Mouse (Mus musculus) left cerebral cortex, postnatal 14 days (tissue): ENCODE measurements around the gene Gm47985. TPM values are rescaled to one million over a fixed set of nuclear protein-coding genes. Genes with fewer than 3 reads are reported as not detected.
"Not testable (repeated sequence)": the region's sequence is repeated elsewhere in the genome, so short reads cannot be mapped to it uniquely, and the experiment has no call there.

Experiments used
- DNase-seq, 2 experiments: peaks; one replicate each; pipeline ENCODE4 v3.0.0; 2021 to 2022; ENCODE audit warnings: low spot score in 2 of 2, mixed read lengths in 1 of 2
- intact Hi-C: fragments of 180-260 bp; cut with DNase I; formaldehyde crosslinking; loops from one replicate; pipeline ENCODE4 v1.15.1; 2025
- long read RNA-seq, 2 experiments: library from polyadenylated mRNA; stranded (forward); transcript quantifications; one replicate each; pipeline ENCODE4 v2.0.0; 2021
- total RNA-seq, 2 experiments: library from RNA; stranded (reverse); gene quantifications; 2 replicates each; pipeline ENCODE4 v1.2.3; 2021

Gene Gm47985
- total RNA-seq, result not detected
- long read RNA-seq, experiment 1, result 0 reads
- long read RNA-seq, experiment 2, result 0 reads

DNA sequence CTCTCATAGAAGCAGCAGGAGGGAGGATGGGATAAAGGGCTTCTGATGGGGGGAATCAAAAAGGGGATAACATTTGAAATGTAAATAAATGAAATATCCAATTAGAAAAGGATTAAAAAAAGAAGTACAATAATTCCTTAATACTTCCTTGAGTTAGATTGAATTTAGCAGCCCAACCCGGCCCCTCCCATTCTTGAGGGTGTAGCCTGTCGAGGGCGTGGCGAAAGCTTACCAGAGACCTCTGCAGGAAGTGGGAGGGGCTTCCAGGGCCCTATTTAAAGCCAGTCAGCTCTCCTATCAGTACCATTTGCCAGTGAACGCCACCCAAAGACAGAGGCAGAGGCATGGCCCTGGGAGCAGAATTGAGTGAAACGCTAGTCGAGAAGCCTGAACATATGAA, at the start of gene Gm47985:
Gene Gm47985, plus strand, starts transcription at position 272 of the 400 bp plus-strand sequence.
- intact Hi-C loops, DNase-seq: not testable (repeated sequence)

DNA sequence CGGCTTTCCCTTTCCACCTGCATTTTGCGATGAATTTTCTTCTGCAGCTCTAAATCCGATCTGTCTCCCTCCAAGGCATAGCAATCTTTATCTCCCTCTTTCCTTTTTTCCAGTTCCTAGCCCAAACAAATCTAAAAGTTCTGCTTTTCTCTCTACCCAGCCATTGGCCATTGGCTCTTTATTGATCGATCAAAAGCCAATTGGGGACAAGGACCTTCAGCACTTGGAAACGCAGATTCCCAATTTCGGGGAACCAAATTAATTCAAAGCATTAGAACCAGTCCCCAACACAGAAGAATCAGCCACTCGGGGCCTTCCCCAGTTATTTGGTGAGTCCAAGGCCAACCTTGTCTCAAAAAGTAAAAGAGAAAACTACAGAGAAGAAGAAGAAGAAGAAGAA, 49.7 kb upstream of the Gm47985 start:
- intact Hi-C loops, result no loop called here
- no peak for DNase-seq

DNA sequence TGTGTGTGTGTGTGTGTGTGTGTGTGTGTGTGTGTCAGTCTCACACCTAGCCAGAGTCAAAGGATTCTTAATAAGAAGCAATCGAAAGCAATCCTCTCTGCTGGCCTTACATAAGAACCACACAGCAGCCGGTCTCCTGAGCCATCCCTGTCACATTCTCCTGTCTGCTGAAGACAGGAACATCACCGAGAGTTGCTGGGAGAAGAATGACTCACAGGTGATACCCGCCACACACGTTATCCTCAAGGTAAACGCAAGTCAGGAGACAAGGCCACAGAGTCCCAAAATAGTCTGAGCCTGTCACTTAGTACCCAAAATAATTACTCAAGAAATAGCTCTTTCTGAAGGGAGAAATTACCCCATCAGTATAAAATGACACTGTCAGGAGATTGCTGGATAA, 43.9 kb upstream of the Gm47985 start:
- intact Hi-C loops, result no loop called here
- peak in 1 of 2 experiments; percentile 13 for DNase-seq

DNA sequence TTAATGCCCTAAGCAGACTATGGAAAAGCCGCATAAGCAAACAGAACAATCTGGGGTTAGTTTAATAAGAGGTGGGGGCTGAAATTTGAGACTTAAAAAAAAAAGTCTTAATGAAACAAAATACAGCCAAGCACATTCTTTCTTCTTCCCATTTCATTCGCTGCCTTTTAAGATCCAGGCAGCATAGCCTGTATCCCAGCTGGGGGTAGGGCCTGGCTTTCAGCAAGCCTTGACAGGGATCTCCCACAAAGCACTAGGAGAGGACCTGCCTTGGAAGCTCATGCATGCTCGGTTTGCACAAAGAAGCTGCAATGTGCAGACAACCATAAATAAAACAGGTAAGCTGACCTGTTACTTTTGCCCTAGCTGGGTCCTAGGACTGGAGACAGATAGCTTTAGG, 41.4 kb upstream of the Gm47985 start:
- intact Hi-C loops, result no loop called here

DNA sequence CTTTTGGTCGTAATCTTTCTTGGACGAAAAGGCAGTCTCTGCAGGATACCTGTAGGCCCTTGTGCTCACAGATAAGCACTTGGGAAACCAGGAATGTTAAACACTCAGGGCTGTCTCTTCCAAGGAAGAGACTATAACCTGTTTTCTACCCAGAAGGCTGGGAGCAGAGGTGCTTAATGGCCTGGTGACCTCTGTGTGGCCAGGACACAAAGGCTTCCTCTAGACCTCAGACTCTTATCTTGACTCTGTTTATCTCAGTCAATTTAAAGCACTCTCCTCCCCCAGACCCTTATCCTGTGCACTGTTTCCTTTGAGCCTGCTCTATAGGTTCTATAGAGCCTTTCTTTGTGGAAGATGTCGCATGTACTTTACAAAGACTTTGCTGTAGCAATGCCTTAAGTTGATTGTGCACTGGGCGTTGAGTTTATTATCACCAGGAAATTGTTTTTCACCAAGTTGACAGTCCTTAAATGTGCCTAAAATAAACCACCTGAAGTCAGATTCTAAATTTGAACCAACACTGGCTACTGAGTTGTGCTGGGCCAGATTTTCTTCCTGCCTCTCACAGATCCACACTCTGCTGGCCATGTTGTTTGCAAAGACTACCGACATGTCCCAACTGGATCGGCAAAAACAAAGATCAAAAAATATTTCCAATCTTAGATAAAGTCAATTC, 37.7 kb upstream of the Gm47985 start:
- DNase-seq, result no peak
- intact Hi-C loops, result no loop called here

More for the DNA sequence above, 41.4 kb upstream of the Gm47985 start:
- DNase-seq, result no peak

DNA sequence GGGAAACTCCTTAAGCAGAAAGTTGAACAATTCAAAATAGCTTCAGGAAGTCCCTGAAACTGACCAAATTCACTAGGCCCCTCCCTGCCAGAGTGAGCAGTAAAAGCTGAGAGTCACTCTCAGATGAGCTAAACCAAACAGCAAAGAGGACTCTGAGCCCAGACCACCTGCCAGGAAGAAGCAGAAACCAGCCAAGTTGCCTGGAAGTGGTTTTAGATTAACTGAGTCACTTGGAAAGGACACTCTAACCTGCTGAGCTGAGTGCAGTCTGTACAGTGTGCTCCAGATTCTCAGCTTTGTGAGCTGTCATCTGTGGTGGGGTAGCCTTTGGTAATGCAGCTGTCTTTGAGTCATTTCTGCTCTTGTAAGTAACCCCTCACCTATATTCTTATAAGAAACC, 34.5 kb upstream of the Gm47985 start:
- DNase-seq, result no peak
- intact Hi-C loops, result no loop called here

DNA sequence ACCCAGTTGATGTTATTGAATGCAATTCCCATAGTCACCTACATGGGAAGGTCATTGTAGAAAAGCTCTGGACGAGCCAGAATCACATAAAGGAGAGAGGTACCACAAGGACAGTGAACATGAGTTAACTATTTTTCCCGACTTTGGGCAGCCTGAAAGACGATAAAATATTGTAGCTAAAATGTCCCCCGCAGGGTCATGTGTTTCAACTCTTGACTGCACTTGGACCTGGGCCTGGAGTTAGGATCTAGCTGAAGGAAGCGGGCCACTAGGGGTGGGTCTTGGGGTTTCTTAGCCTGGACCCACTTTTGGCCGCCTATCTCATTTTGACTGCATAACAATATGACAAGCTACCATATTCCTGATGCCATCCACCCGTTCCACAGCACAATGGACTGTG, 32.1 kb upstream of the Gm47985 start:
- intact Hi-C loops, result no loop called here
- no peak for DNase-seq

DNA sequence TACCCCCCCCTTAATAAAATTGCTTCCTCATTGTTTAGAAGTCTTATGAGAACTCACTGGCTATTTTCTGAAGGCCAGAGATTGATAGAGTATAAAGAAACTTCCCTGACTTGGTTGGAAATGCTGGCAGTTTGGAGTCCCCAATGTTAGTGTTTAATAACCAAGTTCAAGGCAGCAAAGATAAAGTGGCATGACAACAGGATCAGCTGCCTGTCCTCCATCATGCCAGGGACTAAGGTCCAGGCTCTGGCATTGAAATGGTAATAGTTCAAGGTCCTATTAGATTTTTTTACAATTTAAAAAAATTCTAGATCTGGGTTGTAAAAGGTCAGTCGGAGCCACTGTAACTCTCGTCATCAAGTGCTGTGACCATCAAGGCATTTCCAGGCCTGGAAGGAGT, 31.2 kb upstream of the Gm47985 start:
- no peak for DNase-seq
- intact Hi-C loops, result no loop called here

DNA sequence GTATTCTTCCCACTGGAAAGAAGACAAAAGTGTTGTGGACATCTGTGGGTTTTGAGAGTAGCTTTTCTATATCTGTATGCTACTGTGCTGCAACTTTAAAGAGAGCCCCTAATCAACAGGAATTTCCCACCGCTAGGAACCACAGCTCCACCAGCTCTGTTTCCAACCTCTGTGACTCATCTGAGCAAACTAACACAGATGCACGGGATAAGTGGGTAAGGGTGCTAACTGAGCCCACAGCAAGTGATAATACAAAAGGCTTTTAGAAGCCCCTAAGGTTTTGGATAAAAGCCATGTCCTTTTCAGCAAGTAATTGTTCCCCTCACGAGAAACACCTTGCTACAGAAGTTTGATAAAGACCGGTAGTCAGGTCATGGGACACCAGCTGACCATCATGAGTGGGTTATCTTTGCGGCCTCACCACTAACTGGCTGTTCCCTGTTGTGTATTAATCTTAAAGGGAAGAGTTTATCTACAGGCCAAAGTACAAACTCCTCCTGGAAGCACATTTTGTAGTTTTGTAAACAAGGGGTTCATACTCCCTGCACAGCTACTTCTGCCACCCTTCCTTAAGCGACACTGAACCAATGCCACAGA, 29.2 kb upstream of the Gm47985 start:
- DNase-seq, result no peak
- intact Hi-C loops, result no loop called here

DNA sequence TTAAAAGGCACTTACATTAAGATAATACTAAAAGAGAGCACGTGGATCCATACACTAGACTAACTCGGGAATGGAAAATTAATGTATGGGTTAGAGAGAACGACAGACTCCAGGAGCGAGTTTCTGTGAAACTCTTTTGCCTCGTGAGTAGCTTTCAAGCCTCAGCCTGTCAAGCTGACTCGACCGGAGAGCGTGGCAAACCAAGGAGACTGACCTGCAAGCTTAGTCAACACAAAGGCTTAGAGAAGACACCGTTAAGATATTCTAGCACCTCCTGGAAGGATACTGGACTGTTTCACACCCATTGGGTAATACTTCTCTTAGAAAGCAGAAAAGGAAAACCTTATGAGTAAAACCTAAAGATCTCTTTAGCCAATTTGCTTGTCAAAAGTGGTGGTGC, 28.2 kb upstream of the Gm47985 start:
- DNase-seq, intact Hi-C loops: not testable (repeated sequence)

DNA sequence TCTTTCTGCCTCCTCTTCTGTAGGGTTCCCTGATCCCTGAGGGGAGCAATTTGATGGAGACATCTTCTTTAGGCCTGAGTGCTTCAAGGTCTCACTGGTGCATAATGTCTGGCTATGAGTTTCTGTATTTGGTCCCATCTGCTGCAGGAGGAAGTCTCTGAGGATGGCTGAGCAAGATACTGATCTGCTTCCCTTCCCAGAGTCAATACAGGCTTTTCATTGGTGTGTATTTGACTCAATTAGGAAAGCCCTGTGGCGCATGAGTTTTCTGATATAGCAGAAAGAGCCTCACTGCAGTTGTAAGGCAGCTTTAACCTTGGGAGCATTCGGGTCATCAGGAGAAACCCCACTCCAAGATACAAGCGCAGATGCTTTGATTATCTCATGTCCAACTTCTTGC, 26.2 kb upstream of the Gm47985 start:
- intact Hi-C loops, result no loop called here

DNA sequence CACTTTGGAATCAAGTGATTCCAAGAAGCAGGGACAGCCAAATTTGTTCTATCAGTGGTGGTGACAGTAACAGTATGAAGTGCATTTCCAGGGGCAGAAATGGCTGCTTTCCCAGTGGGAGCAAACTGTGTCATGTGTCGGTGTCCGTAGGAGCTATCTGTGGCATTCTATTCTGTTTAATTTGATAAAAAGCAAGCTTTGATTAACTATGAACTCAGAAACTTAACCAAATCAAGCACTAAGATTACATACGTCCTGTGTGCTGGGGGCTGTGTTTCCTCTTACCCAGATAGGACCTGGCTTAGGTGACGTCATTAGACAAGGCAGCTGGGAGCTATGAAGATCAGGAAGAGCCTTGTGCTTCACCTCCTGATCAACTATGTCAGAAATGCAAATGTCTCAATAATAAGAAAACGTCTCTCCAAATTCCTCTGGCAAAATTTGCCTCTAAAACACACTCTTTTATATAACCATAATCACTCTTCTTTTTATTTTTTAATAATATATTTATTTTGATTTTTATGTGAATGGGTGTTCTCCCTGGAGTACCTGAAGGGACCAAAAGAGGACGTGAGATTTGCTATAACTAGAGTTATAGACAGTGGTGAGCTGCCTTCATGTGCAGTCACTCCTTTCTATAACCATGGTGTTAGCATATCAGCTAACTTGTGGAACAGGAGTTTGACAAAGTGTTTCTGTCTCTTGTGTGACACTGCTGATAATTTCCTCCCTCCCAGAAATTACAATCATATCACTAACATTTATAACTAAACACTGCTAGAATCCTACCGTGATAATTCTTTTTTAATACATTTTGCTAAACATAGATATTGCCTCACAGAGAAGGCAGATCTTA, 25.3 kb upstream of the Gm47985 start:
- no peak for DNase-seq
- intact Hi-C loops, result no loop called here

More for the DNA sequence above, 26.2 kb upstream of the Gm47985 start:
- no peak for DNase-seq

DNA sequence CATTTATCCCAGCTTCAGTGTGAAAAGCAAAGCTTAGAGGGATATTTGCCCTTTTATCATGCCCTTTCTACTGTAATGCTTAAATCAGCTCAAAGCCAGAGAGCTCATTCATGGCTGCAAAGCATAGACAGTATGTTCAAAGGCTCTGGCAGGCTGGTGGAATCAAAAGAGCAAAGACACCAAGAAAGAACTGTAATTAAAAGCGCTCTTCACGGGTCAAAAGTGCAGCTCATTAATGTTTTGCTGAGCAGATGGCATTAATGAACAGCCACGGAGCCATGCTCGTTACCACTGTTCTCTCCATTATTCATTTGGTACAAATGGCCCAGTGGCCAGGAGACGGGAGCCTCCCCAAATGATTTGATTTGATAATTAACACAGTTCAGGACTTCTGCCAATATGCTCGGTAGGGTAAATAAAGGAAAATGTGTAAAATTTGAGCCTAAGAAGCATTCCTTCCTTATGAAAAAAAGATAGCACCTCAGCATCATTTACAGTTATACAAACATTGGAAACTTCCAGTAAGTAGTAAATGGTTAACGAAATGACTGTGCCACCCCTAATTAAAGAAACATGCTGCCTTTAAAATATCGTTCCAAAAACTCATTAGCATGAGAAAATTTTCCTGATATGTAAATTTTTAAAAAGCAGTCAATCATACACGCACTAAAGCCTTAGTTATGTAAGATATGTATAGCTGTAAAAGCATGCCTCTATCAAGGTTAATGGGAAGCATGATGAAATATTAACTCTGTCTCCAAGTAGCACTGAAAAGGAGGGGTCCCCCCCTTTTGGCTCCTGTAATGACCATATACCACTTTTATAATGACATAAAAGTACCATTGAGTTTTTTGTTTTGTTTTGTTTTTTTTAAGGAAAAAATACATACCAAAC, 24.1 kb upstream of the Gm47985 start:
- no peak for DNase-seq
- intact Hi-C loops, result no loop called here

DNA sequence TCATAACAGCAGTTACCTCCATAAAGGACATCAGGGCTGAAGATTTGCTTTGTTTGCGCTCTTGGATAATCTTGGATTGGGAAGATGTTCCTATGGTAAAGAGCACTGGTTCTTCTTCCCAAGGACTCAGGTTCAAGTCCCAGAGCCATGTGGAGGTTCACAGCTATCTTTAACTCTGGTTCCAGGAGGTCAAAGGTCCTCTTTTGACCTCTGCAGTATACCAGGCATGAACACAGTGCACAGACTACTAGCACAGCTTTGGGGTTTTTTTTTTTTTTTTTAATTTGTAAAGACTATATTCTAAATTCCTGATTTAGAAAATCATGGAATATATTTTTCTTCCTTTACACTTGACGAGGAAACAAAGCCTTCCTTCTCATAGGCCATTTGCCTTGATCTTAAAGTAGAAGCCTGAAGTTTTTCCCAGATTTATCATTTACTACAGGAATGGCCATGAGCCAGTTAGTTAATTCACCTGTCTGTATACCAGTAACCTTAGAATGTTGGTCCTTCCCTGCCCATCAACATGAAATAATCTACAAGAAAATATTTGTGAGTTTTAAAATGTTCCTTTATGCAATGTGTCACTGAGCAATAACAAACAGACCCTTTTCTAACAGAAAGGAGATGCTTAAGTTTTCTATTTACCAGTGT, 23.4 kb upstream of the Gm47985 start:
- no peak for DNase-seq
- intact Hi-C loops, result no loop called here

DNA sequence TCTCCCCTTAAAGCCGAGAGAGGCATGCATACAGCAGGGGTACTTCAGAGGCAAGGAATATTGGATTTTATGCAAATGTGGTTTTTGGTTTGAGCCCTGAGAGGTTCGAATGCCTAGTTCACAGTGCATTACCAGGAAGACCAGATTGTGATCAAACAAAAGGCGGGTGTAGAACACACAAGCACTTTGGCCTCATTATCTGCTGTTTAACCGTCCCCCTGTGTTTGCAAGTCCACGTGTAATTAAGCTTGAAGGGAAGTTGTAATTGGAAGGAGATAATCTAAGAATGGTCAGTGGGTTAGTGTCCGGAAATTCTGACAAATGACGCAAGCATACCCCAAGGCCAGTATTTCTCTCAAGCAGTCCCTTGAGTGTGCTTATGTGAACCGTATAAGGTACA, 16.3 kb upstream of the Gm47985 start:
- intact Hi-C loops, result no loop called here
- no peak for DNase-seq

DNA sequence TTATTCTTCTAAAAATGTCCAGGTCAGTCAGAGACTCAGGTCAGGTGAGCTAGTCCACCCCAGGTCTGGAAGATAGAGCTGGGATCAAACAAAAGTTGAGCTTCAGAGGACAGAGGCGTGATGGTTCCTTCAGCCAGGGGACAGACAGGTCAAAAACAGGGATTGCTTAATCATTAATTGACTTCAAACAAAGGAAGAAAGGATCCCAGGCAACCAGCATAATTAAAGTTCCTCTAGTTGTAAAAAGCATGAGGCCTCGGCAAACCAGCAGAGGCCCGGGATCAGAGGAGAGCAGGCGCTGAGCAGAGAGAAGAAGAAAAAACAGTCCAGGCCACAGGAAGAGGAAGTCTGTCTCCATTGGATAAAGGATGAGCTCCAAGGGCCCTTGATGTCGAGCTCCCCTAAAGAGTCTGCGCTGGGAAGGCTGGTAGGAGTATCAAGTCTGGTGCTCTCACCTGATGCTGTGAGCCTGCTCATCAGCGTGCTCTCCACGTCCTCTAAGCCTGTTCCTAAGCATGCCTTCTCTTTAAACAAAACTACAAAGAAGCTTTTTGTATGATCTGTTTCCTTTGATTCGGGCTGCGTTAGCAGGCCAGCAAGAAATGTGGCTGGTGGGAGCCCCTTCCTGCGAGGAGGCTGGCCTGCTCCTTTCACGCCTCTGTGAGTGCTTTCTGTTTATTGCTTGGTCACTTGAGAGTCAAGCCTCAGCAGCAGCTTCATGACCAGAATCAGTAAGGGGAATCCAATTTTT, 14.9 kb upstream of the Gm47985 start:
- DNase-seq, result no peak
- intact Hi-C loops, result no loop called here

DNA sequence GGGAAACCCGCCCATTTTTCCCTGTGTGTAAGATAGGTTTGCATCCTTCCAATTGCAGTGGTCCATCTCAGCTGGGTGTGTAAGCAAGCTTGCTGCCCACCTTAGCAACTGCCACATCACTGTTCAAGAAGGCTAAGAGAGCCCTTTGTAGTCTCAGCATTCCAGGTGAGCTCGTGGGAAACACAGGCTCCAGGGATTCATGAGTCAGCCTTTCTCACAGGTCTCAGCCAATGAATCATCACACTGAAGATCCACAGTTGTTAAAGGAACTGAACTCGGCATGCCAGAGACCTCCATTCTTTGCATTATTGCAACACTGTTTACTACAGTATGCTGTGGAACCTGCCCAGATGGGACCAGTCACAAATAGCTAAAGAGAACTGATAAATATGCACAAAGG, 13.7 kb upstream of the Gm47985 start:
- no peak for DNase-seq
- intact Hi-C loops, result no loop called here
